Mouse (Mus musculus) limb, embryonic 15.5 days (tissue): ENCODE measurements around the gene Braf. TPM values are rescaled to one million over a fixed set of nuclear protein-coding genes. Genes with fewer than 3 reads are reported as not detected.
"Not testable (repeated sequence)": the region's sequence is repeated elsewhere in the genome, so short reads cannot be mapped to it uniquely, and the experiment has no call there.

Experiments used
- ATAC-seq: fragments of 200-750 bp; cut with Nextera tagmentation; 2 replicates; pipeline ENCODE4 v1.8.0; 2017; ENCODE audit warnings: low read depth, moderate TSS enrichment; ENCODE audit not compliant: insufficient number of reproducible peaks, low FRiP score, low TSS enrichment
- H3K27ac ChIP-seq: fragments of 300-500 bp; sonication (generic); 2 replicates; pipeline ENCODE4 v1.5.1; 2015; ENCODE audit warnings: moderate library complexity, mild to moderate bottlenecking, inconsistent platforms
- H3K27me3 ChIP-seq: fragments of 300-500 bp; sonication (generic); 2 replicates; pipeline ENCODE4 v1.6.1; 2015; ENCODE audit warnings: inconsistent platforms
- H3K36me3 ChIP-seq: fragments of 300-500 bp; sonication (generic); 2 replicates; pipeline ENCODE4 v1.6.1; 2015; ENCODE audit warnings: inconsistent platforms
- H3K4me1 ChIP-seq: fragments of 300-500 bp; sonication (generic); 2 replicates; pipeline ENCODE4 v1.6.1; 2015; ENCODE audit warnings: inconsistent platforms
- H3K4me2 ChIP-seq: fragments of 300-500 bp; sonication (generic); 2 replicates; pipeline ENCODE4 v1.6.1; 2015; ENCODE audit warnings: mild to moderate bottlenecking, inconsistent platforms
- H3K4me3 ChIP-seq: fragments of 300-500 bp; sonication (generic); 2 replicates; pipeline ENCODE4 v1.5.1; 2015; ENCODE audit warnings: mild to moderate bottlenecking, inconsistent platforms
- H3K9ac ChIP-seq: fragments of 300-500 bp; sonication (generic); 2 replicates; pipeline ENCODE4 v1.6.1; 2015; ENCODE audit warnings: inconsistent platforms
- H3K9me3 ChIP-seq: fragments of 300-500 bp; sonication (generic); 2 replicates; pipeline ENCODE4 v1.6.1; 2016; ENCODE audit warnings: inconsistent platforms
- WGBS: fragments of 180-500 bp; shearing (Covaris S2); methylation state at CpG from one replicate; pipeline ENCODE4 v1.1.7; 2015; 5-methylcytosine and 5-hydroxymethylcytosine counted together
- polyA plus RNA-seq: library from polyadenylated mRNA; unstranded; fragments of >200 nt; fragmentation: Nextera tagmentation; extraction: Ambion mirVana; gene quantifications from 2 replicates; pipeline ENCODE4 v1.2.1, GENCODE M21; 2015

Braf gene
- polyA plus RNA-seq, 1 experiment from 2014 or later = 16.5 TPM

GRCm38 (mm10) chr6:39717049-39717448 is 8.2 kb downstream of the Braf start:
- Histone ChIP-seq H3K27me3 (no peaks in the 10 kb centered on the region), H3K9ac (no peak overlapping the region), H3K9me3 (no peaks in the 10 kb centered on the region), H3K4me2 (no peak overlapping the region), H3K4me3 (no peak overlapping the region), H3K4me1 (0 out of 2 replicates have a peak, but pooled peaks cover 4% of the 10 kb centered on the region), H3K27ac (no peak overlapping the region), H3K36me3 (no peaks in the 10 kb centered on the region)
- WGBS = 62% methylated on average over 2 of the region's 2 CpGs
- no peak for ATAC-seq

- H3K27me3 ChIP-seq = no peaks in the 10 kb centered on the region
- 51% methylated on average over 7 of the region's 7 CpGs for WGBS
- no peak overlapping the region for H3K27ac ChIP-seq
- 0 out of 2 replicates have a peak, but pooled peaks cover 4% of the 10 kb centered on the region for H3K4me1 ChIP-seq
- H3K9ac ChIP-seq = no peak overlapping the region
- H3K4me2 ChIP-seq = no peak overlapping the region
- H3K9me3 ChIP-seq = no peaks in the 10 kb centered on the region
- H3K4me3 ChIP-seq = no peak overlapping the region
- no peak for ATAC-seq
- no peaks in the 10 kb centered on the region for H3K36me3 ChIP-seq
Observed at GRCm38 (mm10) chr6:39714341-39714740, 10.9 kb downstream of the Braf start.

GRCm38 (mm10) chr6:39713399-39713798 is 11.9 kb downstream of the Braf start:
- WGBS = 52% methylated on average over 3 of the region's 3 CpGs
- no peak overlapping the region for H3K4me2 ChIP-seq
- H3K4me3 ChIP-seq = no peak overlapping the region
- no peaks in the 10 kb centered on the region for H3K36me3 ChIP-seq
- H3K27me3 ChIP-seq = no peaks in the 10 kb centered on the region
- H3K9me3 ChIP-seq = no peaks in the 10 kb centered on the region
- 0 out of 2 replicates have a peak, but pooled peaks cover 4% of the 10 kb centered on the region for H3K4me1 ChIP-seq
- H3K27ac ChIP-seq = no peak overlapping the region
- H3K9ac ChIP-seq = no peak overlapping the region
- no peak for ATAC-seq

GRCm38 (mm10) chr6:39705625-39706024 is 19.6 kb downstream of the Braf start:
- no peaks in the 10 kb centered on the region for H3K9me3 ChIP-seq
- H3K27ac ChIP-seq = no peak overlapping the region
- no peak overlapping the region for H3K4me2 ChIP-seq
- H3K4me1 ChIP-seq = no peaks in the 10 kb centered on the region
- 93% methylated on average over 4 of the region's 4 CpGs for WGBS
- no peak overlapping the region for H3K9ac ChIP-seq
- H3K27me3 ChIP-seq = no peaks in the 10 kb centered on the region
- no peaks in the 10 kb centered on the region; the same call in 1 of the 2 replicates for H3K36me3 ChIP-seq
- H3K4me3 ChIP-seq = no peak overlapping the region
- no peak for ATAC-seq

GRCm38 (mm10) chr6:39693126-39693525 is 32.1 kb downstream of the Braf start:
- WGBS = 90% methylated on average over 1 of the region's 1 CpGs

GRCm38 (mm10) chr6:39686839-39687238 is 38.4 kb downstream of the Braf start:
- H3K4me2 ChIP-seq, H3K9me3 ChIP-seq, ATAC-seq, H3K9ac ChIP-seq, H3K4me1 ChIP-seq, H3K36me3 ChIP-seq, H3K27me3 ChIP-seq, H3K4me3 ChIP-seq, H3K27ac ChIP-seq: not testable (repeated sequence)

More at GRCm38 (mm10) chr6:39693126-39693525, 32.1 kb downstream of the Braf start:
- Histone ChIP-seq H3K27me3 (no peaks in the 10 kb centered on the region), H3K9me3 (no peaks in the 10 kb centered on the region), H3K36me3 (no peaks in the 10 kb centered on the region), H3K9ac (no peak overlapping the region), H3K4me1 (no peaks in the 10 kb centered on the region), H3K4me3 (no peak overlapping the region), H3K4me2 (no peak overlapping the region), H3K27ac (no peak overlapping the region)
- ATAC-seq = no peak

GRCm38 (mm10) chr6:39681795-39682194 is 43.5 kb downstream of the Braf start:
- Histone ChIP-seq H3K4me2 (no peak overlapping the region), H3K27ac (no peak overlapping the region), H3K9me3 (no peaks in the 10 kb centered on the region), H3K4me3 (no peak overlapping the region), H3K27me3 (no peaks in the 10 kb centered on the region), H3K9ac (no peak overlapping the region), H3K4me1 (no peaks in the 10 kb centered on the region), H3K36me3 (peaks cover 13% of the 10 kb centered on the region)
- no peak for ATAC-seq
- WGBS = 54% methylated on average over 5 of the region's 5 CpGs

- H3K4me2 ChIP-seq = no peak overlapping the region
- no peak overlapping the region for H3K4me3 ChIP-seq
- H3K36me3 ChIP-seq = peaks cover 17% of the 10 kb centered on the region
- H3K9ac ChIP-seq = no peak overlapping the region
- no peaks in the 10 kb centered on the region for H3K27me3 ChIP-seq
- no peaks in the 10 kb centered on the region for H3K9me3 ChIP-seq
- no peak overlapping the region for H3K27ac ChIP-seq
- no peak for ATAC-seq
- no peaks in the 10 kb centered on the region for H3K4me1 ChIP-seq
- 24% methylated on average over 4 of the region's 4 CpGs for WGBS
Observed at GRCm38 (mm10) chr6:39680524-39680923, 44.7 kb downstream of the Braf start.

- Histone ChIP-seq H3K9ac (no peak overlapping the region), H3K27ac (no peak overlapping the region), H3K27me3 (no peaks in the 10 kb centered on the region), H3K4me1 (no peaks in the 10 kb centered on the region), H3K36me3 (peaks cover 16% of the 10 kb centered on the region), H3K9me3 (no peaks in the 10 kb centered on the region), H3K4me2 (no peak overlapping the region), H3K4me3 (no peak overlapping the region)
- no peak for ATAC-seq
- WGBS = 100% methylated on average over 1 of the region's 1 CpGs
Observed at GRCm38 (mm10) chr6:39678241-39678640, 47.0 kb downstream of the Braf start.

- no peak overlapping the region for H3K9ac ChIP-seq
- H3K9me3 ChIP-seq = no peaks in the 10 kb centered on the region
- no peaks in the 10 kb centered on the region for H3K27me3 ChIP-seq
- H3K4me1 ChIP-seq = no peaks in the 10 kb centered on the region
- no peak overlapping the region for H3K4me2 ChIP-seq
- 88% methylated on average over 7 of the region's 7 CpGs for WGBS
- H3K36me3 ChIP-seq = peaks cover 19% of the 10 kb centered on the region
- H3K27ac ChIP-seq = no peak overlapping the region
- ATAC-seq = no peak
- H3K4me3 ChIP-seq = no peak overlapping the region
Observed at GRCm38 (mm10) chr6:39675081-39675480, 50.2 kb downstream of the Braf start.

- ATAC-seq = no peak
- WGBS = 93% methylated on average over 2 of the region's 2 CpGs
Observed at GRCm38 (mm10) chr6:39611296-39611695, 114.0 kb downstream of the Braf start.

GRCm38 (mm10) chr6:39610207-39610606 is 115.1 kb downstream of the Braf start:
- Histone ChIP-seq H3K4me2 (no peak overlapping the region), H3K36me3 (peaks cover 27% of the 10 kb centered on the region), H3K9ac (no peak overlapping the region), H3K9me3 (no peaks in the 10 kb centered on the region), H3K27ac (no peak overlapping the region), H3K27me3 (no peaks in the 10 kb centered on the region), H3K4me1 (no peaks in the 10 kb centered on the region), H3K4me3 (no peak overlapping the region)
- ATAC-seq = no peak
- WGBS = 50% methylated on average over 2 of the region's 2 CpGs

More at GRCm38 (mm10) chr6:39611296-39611695, 114.0 kb downstream of the Braf start:
- Histone ChIP-seq H3K27ac (no peak overlapping the region), H3K36me3 (peaks cover 36% of the 10 kb centered on the region), H3K4me3 (no peak overlapping the region), H3K4me2 (no peak overlapping the region), H3K27me3 (no peaks in the 10 kb centered on the region), H3K4me1 (no peaks in the 10 kb centered on the region), H3K9ac (no peak overlapping the region), H3K9me3 (no peaks in the 10 kb centered on the region)

- Histone ChIP-seq H3K27me3 (no peaks in the 10 kb centered on the region), H3K9ac (no peak overlapping the region), H3K36me3 (peaks cover 21% of the 10 kb centered on the region; the same call in 1 of the 2 replicates), H3K4me3 (no peak overlapping the region), H3K9me3 (no peaks in the 10 kb centered on the region), H3K4me1 (no peaks in the 10 kb centered on the region), H3K4me2 (no peak overlapping the region), H3K27ac (no peak overlapping the region)
- 66% methylated on average over 5 of the region's 5 CpGs for WGBS
- ATAC-seq = no peak
Observed at GRCm38 (mm10) chr6:39607365-39607764, 117.9 kb downstream of the Braf start.
